Mouse (Mus musculus) frontal cortex, adult (tissue): ENCODE data around the gene Ndufs8.

Experiments used
- ATAC-seq: cut with Nextera tagmentation; 2 replicates; pipeline ENCODE4 v1.9.2; 2017; ENCODE audit warnings: mild to moderate bottlenecking, moderate library complexity, mixed read lengths; ENCODE audit not compliant: low TSS enrichment

Gene Ndufs8

DNA sequence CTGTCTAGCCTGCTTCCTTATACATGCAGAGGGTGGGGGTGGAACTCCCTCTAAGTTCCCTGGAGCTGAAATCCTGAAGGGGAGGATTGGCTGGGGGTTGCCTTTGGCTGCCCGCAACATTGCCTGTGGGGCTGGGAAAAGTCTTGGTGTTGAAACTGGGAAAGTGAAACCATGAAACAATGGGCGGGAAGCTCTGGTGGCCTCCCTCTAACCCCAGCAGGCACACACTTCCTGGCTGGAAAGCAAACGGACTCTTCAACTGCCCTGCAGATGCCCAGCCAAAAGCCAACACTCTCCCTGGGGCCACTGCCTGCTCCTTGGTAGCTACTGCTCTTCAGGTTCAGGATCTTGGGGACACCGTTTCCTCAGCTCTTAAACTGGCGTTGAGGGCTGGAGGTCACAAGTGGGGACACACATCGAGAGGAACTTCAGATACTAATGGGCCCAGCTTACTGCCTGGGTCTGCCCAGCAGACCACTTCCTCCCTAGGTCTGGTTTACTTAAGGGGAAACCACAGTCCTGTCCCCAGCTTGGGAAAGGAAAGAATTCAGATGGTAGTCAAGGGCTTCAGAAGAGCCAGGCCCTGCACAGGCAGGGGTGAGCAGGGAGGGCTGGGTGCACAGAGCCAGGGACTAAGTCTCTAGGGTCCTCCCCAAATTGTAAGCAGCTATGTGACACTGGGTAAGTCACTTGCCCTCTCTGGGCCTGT is 7.2 kb downstream of the Ndufs8 start:
- no peak for ATAC-seq

DNA sequence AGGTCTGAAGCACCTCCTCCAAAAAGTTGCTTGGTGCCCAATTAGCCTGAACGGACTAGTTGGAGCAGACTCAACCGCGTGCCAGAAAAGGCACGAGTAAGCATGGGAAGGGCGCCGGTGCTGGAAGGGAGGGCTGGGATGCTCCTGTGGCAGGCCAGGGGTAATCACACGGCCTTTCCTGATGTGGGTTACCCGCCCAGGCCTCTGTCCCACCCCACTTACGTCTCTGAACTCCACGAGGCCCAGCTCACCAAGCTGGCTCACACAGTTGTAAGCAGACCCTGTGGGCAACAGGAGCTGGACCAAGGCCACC is 8.3 kb downstream of the Ndufs8 start:
- no peak for ATAC-seq

DNA sequence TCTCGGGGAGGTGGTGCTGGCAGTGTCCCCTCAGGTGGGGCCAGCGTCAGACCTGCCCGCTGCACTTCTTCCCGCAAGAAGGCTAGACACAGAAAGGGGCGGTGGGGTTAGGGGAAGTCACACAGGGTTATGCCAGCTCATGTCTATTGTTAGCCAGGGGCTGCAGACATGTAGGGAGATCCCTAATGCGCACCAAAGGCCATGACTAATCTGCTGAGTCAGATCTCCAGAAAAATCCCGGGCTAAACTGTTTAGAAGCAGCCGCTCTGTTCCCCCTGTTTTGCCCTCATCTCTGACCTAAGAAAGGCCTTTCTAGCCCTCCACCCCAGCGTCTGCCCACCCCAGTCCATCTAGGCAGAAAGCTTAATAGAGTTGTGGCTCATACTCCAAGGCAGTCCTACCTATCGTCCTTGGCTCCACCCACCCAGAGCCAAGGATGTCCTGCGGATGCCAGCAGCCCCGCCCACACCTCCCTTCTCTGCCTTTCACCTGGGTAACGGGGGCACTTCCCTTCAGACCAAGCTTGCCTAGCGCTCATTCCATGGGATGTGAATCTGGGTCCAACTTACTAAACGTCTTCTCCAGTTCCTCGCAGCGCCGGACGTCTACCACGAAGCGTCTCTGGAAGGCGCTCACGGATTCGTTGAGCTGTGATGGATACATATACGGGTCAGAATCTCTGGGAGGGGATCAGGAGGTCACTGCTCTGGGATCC is 8.8 kb downstream of the Ndufs8 start:
- no peak for ATAC-seq

DNA sequence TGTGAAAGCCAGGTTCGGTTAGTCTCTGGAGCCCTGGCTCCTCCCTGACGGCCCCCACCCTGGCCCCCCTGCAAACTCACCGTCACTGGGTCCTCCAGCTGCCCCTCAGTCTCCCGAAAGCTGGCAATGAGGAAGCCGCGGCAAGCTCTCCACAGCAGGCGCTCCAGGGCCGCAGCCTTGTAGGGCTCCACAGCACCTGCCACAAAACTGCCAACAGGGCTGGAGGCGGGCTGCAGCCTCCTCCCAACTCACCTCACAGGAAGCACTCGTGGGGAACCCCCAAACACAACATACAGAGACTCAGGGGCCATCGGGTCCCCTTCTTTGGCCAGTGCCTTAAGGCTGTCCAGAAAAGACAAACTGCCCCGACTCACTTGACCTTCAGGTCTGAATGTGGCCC is 9.6 kb downstream of the Ndufs8 start:
- no peak for ATAC-seq

DNA sequence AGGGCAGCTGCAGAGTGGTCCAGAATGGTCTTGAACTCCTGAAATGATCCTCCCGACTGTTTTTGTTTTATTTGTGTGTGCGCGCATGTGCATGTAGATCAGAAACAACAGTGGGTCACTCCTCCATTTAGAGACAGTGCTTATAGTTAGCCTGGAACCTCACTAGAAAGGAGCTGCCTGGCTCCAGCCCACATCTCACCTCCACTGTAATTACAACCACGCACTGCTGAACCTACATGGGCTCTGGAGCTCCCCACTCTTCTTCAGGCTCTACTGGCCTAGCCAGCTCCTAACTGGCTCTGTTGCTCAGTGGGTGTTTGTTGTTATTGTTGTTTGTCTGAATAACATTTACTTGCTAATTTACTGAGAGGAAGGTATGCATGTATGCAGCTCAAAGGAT is 13.0 kb downstream of the Ndufs8 start:
- ATAC-seq = peak; percentile 59; the same call in 1 of the 2 replicates

DNA sequence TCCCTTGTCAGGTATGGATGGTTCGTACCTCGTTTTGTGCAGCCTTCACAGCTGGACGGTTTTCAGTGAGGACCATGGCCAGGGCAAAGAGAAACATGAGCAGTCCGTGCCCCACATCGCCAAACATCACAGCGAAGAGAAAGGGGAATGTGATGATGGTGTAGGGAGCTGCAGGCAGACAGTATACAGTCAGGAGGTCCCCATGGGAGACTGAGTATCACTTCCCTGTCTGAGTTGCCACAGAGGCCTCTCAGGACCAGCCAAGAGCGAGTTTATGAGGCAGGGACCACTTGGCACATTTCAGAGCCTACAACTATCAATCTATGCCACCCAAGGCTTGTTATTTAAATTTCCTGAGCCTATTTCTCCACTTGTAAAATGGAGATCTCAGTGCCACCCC is 13.6 kb downstream of the Ndufs8 start:
- no peak for ATAC-seq

DNA sequence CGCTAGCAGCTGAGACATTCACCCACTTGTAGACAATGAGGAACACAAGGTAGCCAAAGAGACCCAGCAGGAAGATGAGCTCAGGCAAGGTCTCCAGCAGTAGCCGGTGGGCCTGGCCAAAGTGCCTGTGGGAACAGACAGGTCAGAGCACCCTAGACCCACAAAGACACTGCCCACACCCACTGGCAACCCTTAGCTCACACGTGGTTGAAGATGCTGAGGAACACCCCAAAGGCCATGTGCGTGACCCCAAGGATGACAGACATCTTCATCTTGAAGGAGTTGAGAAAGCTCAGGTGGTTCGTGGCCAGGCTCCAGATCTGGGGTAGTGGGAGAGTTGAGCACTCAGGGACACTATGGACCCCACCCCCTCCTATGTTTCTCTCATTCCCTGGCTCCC is 15.0 kb downstream of the Ndufs8 start:
- no peak for ATAC-seq

DNA sequence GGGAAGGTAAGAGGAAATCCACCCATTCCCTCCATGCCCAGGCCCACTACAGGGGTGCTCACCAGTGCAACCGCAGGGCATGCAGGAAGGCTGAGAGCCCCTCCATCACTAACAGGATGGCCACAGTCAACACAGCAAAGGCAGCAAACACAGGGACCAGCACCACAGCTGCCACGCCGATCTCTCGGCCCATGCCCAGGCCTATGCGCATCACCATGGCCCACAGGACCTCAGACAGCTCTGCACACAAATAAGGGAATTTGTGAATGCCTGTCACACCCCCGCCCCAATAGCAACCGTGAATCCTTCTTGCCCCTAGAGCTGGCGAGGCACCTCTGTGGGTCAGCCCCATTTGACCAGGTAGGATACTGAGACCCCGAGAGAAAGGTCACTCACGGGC is 16.4 kb downstream of the Ndufs8 start:
- no peak for ATAC-seq

DNA sequence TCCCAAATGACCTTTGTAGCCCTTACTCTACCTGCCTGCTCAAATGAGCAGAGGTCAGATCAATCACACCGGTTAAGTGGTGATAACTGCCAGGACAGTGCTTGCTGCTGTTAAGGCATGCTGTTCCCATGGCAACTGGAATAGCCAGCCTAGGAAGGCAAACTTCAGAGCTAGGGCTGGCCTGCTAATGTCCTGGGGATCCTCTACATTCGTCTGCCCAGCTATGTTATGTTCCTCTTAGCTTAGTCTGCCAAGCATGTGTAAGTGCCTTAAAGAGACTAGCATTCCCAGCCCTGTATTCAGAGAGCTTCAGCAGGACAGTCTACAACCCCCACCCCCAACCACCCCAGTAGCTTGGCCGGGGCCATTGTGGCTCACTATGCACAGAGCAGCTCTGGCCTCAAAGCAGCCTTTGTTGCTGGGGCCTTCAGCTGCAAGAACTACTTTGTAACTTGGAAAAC is 17.4 kb downstream of the Ndufs8 start:
- no peak; the same call in 1 of the 2 replicates for ATAC-seq

DNA sequence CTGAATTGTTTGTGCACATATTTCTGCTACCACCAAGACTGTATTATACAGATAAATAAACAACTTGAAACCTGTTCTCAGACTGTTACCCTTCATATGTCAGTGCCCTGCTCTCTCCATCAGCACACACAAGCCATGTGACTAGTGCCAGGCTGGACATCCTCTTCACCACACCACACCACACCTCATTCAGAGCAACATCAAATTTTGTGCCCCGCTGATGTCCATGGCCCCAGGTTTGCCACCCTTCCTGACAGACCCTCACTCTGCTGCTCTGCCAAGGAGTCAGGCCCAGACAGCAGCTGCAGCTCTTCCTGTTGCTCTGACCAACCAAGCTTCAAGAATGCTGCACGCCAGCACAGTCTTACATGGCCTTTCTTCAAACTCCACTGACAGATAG is 18.3 kb downstream of the Ndufs8 start:
- ATAC-seq = no peak

DNA sequence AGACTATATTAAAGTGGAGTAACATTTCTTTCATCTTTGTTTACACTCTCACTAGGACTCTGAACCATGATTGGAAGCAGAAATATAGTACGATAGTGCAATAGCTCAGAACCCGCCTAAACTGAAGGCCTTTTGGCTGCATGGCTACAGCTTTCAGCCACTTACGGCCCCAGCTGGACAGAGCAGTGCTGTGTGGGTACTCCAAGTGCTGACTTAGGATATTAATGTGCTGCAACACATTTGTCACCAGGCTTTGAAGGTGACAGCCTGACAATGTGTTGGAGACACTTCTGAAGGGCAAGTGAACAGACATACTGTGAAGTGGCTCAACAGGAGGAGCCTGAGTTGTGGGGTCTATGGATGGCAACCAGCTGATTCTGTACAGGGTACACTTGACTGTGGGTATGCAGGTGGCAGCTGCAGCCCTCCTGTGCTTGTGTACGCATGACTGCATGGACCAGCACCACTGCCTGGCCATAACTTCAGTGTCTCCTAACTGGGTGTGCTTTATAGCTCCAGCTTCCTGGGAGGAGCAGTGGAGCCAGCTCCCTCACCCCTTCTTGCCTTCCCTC is 18.9 kb downstream of the Ndufs8 start:
- no peak for ATAC-seq

DNA sequence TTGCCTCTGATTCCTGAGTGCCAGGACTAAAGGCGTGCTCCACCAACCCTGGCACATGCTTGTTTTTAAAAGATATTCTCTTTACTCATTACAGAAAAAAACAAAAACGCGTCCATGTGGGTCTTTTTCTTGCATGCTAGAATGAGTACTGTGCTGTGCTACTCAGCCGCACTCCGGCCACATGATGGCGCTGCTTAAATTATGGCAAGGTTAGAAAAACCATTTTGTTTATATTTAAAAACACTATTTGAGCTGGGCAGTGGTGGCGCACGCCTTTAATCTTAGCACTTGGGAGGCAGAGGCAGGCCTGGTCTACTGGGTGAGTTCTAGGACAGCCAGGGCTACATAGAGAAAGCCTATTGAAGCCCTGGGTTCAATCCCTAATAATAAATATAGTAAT is 22.4 kb downstream of the Ndufs8 start:
- no peak for ATAC-seq

DNA sequence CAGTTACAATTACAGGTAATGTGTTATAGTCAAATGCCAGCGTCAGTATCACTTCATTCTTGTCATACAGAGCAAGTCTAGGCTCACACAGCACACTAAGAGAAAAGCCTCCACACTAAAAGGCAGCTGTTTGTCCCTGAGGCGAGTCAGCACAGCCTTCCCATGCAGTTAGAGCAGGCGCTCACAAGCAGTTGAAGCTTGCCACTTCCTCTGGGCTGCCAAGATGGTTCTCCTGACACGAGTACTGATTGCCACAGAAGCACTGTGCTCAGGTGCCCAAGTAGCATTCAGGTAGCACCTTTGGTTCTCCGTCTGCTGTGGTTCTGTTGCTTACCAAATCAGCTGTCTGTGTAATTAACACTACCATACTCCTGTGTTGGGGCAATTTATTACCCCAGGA is 23.5 kb downstream of the Ndufs8 start:
- ATAC-seq = no peak

DNA sequence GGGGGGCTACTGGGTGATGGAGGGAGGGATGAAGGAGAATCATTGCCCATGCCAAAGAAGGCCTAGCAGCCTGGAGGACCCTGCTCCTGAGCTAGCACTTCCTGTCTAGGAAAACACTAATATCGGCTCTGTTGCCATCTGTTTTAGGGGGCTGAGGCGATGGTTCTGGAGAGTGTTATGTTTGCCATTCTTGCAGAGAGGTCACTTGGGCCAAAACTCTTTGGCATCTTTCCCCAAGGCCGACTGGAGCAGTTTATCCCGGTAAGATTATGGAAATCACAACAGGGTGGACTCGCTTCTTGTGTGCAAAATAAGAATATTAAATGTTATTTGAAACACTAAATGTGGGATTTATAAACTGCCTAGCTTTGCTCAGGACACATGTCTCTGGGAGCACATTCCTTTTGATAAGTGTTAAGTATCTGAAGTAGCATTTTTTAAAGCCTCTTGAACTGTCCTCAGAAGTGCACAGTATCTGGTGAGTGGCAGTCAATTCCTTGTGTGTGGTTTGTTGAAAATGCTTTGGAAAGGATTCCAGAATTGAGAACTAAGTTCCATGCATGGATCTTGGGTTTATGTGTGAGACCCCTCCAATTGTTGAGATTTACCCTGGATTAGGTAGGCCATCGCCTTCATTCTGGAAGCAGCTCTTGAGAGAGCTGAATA is 28.1 kb downstream of the Ndufs8 start:
- ATAC-seq = no peak

DNA sequence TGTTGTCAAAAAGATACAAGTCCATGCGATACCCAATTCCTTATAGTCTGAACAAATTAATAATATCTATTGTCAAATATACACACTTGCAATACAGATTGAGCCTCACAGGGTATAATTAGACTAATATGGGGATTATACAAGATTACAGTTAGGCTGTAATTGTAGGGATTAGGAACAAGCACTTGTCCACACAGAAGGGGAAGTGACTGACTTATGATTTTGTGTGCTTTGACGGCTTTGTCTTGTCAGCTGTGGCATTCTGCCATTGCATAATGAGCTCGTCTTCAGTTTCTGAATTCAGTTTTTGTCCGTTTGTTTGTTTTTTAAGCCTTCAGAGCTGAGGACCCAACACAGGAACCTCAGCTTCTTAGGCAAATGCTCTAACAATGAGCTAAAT is 30.4 kb downstream of the Ndufs8 start:
- no peak for ATAC-seq

DNA sequence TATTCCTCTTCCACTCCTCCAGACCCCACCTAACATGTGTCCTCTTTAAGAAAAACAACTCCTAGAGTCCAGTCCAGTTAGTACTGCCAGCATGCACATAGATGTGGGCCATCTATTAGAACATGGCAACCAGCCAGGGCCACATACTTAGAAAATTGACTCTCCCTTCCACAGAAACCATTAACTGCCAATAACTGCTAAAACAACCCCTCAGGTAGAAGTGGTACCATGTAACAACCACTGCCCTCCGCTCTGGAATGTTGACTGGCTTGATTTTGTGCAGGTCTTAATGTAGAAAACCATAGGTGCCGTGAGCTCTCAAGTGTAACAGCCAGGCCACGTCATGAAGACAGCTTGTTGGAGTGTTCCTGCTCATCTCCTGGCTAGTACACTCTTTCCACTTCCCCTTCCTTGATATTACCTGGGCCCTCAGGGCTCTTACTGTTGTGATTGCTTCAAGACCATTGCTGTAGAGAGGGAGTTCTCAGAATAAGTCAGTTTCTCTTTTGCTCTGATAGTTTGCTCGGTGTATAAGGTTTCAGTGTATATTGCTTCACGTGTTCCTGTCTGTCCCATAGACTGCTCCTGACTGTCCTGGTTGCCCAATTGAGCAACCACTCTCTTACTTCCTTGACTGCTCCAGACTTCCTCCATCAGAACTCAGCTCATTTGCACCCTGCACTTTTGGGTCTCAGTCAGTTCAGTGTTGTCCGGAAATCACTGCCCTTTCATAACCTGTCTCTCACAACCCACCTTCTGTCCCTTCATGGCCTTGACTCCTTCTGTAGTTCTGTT is 32.3 kb downstream of the Ndufs8 start:
- no peak for ATAC-seq

DNA sequence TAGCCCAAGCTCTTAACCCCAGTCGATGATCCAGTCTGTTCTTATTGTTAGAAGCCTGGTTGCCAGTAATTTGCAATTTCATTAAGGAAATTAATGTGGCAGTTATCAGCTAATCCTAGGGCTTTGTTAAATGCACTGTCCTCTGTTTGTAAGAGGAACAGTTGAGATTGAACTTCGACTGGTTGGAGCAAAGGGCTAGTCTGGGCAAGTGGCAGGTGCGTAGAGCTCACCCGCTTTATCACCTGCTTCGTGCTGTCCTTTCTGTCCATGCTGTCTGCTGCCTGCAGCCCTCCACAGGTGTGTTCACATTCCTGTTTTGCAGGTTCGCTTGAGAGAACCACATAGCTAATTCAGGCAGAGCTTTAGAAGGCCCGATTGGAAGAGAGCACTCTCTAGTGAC is 37.5 kb downstream of the Ndufs8 start:
- no peak for ATAC-seq

DNA sequence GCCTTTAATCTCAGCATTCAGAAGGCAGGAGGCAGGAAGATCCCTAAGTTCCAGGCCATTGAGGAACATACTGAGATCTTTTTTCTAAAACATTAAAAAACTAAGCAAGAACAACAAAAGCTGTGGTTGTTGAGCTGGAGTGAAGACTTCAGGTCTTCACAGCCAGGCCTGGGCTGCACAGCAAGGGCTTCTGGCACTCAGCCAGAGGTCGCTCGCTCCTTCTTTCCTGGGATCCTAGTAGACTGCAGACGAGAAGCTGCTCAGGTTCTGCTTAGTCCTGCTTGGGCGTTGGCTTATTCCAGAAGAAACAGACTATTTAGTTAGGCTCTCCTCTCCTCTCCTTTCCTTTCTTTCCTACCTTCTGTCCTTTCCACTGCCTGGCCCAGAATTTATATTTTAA is 40.2 kb downstream of the Ndufs8 start:
- no peak for ATAC-seq

DNA sequence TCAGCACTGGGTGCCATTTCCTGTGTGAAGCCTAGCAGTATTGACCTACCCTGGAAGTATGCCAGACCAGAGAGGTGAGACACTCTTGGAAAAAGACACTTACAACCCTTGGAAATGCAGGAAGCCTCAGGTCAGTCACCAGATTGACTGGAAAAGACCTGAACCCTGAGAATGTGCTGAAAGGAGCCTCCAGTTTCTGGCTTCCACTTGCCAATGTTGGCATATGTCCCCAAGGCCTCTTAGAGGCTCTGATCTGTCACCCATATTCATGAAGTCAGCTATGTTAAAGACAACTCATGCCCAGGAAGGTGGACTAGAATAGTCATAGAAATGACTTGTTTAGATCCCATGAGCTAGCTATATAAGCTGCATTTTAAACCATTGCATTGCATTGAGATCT is 41.1 kb downstream of the Ndufs8 start:
- no peak for ATAC-seq

DNA sequence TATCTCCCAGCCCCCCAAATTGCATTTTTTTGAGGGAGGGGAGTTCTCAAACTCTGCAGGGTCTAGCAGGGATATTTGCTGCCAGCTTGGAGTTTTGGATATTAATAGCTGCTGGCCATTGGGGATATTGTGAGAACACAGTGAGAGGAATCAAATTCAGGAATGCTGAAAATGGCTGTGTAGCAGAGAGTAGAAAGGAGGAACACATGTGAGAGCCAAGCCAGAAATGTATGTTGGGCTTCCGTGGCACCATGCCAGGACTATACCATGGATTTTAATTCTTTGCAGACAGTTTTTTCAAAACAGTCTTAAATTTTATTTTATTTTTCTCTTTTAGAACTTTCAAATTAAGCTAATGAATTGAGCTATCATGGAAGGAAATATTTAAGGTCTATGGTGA is 44.3 kb downstream of the Ndufs8 start:
- no peak for ATAC-seq

DNA sequence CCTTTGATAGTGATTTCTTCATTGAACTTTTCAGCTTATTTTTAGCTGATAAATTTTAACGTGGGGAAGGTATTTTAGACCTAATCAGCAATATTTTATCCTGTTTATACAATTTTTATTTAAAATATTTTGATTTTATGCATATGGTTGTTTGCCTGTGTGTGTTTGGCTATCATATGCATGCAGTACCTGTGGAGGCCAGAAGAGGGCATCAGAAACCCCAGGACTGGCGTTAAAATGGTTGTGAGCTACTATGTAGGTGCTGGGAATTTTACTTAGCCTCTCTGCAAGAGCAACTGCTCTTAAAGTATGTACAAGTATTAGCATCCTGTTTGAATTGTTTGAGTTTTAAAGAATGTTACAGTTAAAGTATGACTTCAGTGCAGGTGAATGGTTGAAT is 47.6 kb downstream of the Ndufs8 start:
- no peak for ATAC-seq

DNA sequence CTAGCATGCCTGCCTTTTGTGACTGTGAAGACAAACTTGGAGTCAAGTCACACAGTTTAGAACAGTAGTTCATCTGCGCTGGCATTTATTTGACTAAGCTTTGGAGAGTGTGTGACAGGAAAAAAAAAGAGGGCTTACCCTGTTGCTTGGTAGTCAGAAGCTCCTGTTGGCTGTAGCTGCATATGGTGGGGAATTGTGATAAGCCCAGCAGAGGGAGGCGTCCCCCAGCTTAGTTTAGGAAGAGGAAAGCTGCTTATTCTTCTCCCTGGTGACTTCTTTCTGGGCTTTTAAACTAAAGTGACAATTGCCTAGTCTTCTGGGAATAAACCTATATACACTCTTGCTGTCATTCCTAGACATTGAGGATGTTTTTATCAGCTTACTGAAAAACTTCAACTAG is 49.9 kb downstream of the Ndufs8 start:
- ATAC-seq = no peak
